Mouse (Mus musculus) cerebellum, postnatal 10 days (tissue): ENCODE measurements at regions not wholly inside any gene's neighbourhood (a gene's known extent, or its start where the extent isn't known, plus 50 kb on each side); places are given as distances from the start of the nearest gene placed in this dataset.

ENCODE experiments used
- DNase-seq, 2 experiments: peaks; one replicate each; pipeline ENCODE4 v3.0.0; 2021; ENCODE audit warnings: mixed read lengths in 2 of 2

DNA sequence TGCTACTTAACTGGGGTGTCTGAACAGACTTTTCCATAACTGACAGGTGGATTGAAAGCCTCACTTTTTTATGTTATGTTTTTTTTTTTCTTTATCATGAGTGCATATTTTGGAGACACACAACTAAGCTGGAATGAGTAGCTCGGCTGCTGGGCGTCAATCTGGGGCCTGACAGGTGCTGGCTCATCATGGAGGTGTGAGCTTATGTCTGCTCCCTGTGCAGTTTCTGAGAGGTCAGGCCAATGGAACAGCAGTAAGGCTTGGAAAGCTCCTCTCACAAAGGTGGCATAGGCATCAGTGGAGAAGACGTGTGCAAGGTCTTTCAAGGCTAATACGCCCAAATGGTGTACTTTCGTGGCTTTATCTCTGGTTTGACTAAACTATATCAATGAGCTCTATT lies 738.2 kb downstream of the Speer2 start:
- peak; percentile 70 to 81 for DNase-seq

DNA sequence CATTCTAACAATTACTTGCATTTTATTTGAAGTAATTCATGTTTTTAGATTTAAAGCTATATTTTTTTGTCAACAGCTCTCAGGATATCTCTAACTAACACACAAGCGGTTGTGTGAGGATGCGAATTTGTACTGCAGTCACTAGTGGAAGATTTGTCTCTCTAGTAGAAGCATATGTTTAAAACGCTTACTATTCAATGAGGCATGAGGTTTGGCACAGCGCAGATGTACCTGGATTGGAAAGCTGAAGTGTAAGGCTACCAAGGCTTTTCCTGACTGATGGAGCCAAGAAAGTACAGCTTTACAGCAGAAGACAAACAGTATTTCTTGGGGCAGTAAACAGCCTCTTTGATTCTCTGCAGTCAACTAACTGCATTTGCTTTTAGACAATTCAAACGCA lies 758.2 kb downstream of the Speer2 start:
- peak; percentile 32 to 55 for DNase-seq

DNA sequence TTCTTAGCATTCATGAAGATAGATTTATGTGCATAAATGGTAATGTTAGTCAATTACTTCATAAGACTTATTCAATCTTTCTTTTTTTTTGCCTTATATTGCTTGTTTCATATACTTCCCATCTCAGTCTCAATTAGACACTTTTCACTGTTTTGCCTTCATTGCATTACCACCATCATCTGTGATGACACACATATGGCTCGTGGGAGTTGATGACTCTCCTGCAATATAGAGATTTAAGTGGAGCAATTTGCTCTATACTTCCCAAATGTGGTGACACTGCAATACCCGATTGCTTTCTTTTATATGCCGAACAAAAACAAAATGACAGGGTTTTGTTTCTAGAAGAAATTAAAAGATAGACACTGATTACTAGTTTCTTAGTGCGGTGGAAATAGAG lies 770.5 kb downstream of the Speer2 start:
- no peak for DNase-seq

GRCm38 (mm10) chr16:69051124-69051523 lies 812.4 kb downstream of the Speer2 start:
- DNase-seq: no peak
